Mouse (Mus musculus) embryonic facial prominence, embryonic 11.5 days (tissue): ENCODE data around the gene Trcg1. TPM values are rescaled to one million over a fixed set of nuclear protein-coding genes. Genes with fewer than 3 reads are reported as not detected.
A peak's percentile ranks its signal among the peaks of the same experiment; 100 is the strongest.
"Not testable (repeated sequence)": the region's sequence is repeated elsewhere in the genome, so short reads cannot be mapped to it uniquely, and the experiment has no call there.

Source experiments
- ATAC-seq: fragments of 200-750 bp; cut with Nextera tagmentation; replicated peaks from 2 replicates; pipeline ENCODE4 v1.8.0; 2017; ENCODE audit warnings: low read depth; ENCODE audit not compliant: insufficient number of reproducible peaks, low FRiP score, low TSS enrichment
- DNase-seq: peaks from one replicate; pipeline ENCODE4 v3.0.0-alpha.2; 2015; ENCODE audit warnings: low spot score
- H3K27ac ChIP-seq: fragments of 300-500 bp; sonication (generic); replicated peaks from 2 replicates; pipeline ENCODE4 v1.5.1; 2014; ENCODE audit warnings: mild to moderate bottlenecking, low read depth, low read length, control low read depth
- H3K27me3 ChIP-seq: fragments of 300-500 bp; sonication (generic); 2 replicates; pipeline ENCODE4 v1.6.1; 2014; ENCODE audit warnings: mild to moderate bottlenecking, low read length, moderate library complexity, mixed read lengths; ENCODE audit not compliant: control insufficient read depth, insufficient read depth
- H3K36me3 ChIP-seq: fragments of 300-500 bp; sonication (generic); replicated peaks from 2 replicates; pipeline ENCODE4 v1.6.1; 2014; ENCODE audit warnings: low read depth, mild to moderate bottlenecking, low read length, moderate library complexity, mixed read lengths; ENCODE audit not compliant: control insufficient read depth, insufficient read depth
- H3K4me1 ChIP-seq: fragments of 300-500 bp; sonication (generic); 2 replicates; pipeline ENCODE4 v1.6.1; 2014; ENCODE audit warnings: low read length, mixed read lengths; ENCODE audit not compliant: control insufficient read depth, insufficient read depth
- H3K4me2 ChIP-seq: fragments of 300-500 bp; sonication (generic); 2 replicates; pipeline ENCODE4 v1.6.1; 2014; ENCODE audit warnings: low read depth, mild to moderate bottlenecking, control low read depth, low read length, moderate library complexity
- H3K4me3 ChIP-seq: fragments of 300-500 bp; sonication (generic); 2 replicates; pipeline ENCODE4 v1.5.1; 2014; ENCODE audit warnings: low read depth, low read length, control low read depth
- H3K9ac ChIP-seq: fragments of 300-500 bp; sonication (generic); replicated peaks from 2 replicates; pipeline ENCODE4 v1.6.1; 2014; ENCODE audit warnings: mild to moderate bottlenecking, control low read depth, low read length
- H3K9me3 ChIP-seq: fragments of 300-500 bp; sonication (generic); replicated peaks from 2 replicates; pipeline ENCODE4 v1.6.1; 2016; ENCODE audit warnings: mild to moderate bottlenecking, low read length, inconsistent platforms, mixed read lengths; ENCODE audit not compliant: control insufficient read depth
- WGBS: fragments of 180-500 bp; shearing (Covaris S2); extraction: QIAGEN DNeasy Blood & Tissue Kit; methylation state at CpG from one replicate; pipeline ENCODE4 v1.1.7; 2014; 5-methylcytosine and 5-hydroxymethylcytosine counted together
- polyA plus RNA-seq: library from polyadenylated mRNA; unstranded; fragments of >200 nt; fragmentation: Nextera tagmentation; extraction: Ambion mirVana; gene quantifications from 2 replicates; pipeline ENCODE4 v1.2.1, GENCODE M21; 2014

Trcg1 gene
- polyA plus RNA-seq, 1 experiment from 2014 or later: not detected

DNA sequence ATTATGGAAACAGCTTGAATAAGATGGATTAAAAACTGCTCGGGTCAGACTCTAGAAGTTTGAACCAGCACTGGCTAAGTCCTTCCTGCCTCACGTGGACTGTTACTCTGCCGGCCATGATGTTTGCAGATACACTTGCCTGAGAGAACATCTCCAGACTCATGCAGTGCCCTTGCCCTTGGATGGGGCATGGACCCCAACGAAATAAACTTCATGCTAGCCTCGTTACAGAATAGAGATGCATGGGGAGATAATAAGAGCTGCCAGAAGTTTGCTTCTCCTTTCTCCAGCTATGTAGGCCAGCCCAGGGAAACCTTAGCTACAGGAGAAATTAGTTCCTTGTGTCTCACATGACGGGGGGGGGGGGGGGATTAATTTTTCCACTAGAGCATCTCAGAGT, 21.9 kb upstream of the Trcg1 start:
- 78% methylated on average over 6 of the region's 6 CpGs for WGBS
- no peaks in the 10 kb centered on the region for H3K27me3 ChIP-seq

DNA sequence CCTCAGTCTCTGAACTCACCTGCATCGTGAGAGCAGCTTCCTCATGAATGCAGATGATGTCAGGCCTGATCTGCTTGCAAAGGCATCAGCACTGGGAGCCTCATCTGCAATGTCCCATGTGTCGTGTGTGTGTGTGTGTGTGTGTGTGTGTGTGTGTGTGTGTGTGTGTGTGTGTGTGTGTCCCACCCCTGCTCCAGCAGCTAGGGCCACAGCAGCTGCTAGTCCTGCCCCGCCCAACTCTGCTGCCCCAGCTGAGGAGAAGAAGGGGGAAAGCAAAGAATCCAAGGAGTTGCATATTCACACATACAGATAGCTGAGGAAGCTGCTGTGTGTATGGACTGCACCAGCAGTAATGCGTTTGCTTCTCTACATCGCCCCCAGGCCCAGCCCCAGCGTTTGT, 19.1 kb upstream of the Trcg1 start:
- H3K27me3 ChIP-seq: no peaks in the 10 kb centered on the region
- H3K9ac ChIP-seq: no peak overlapping the region
- no peaks in the 10 kb centered on the region for H3K9me3 ChIP-seq
- no peaks in the 10 kb centered on the region for H3K4me1 ChIP-seq
- DNase-seq (no peak), ATAC-seq (no peak)
- H3K27ac ChIP-seq: no peak overlapping the region
- no peaks in the 10 kb centered on the region for H3K36me3 ChIP-seq
- 74% methylated on average over 6 of the region's 6 CpGs for WGBS
- H3K4me2 ChIP-seq: no peak overlapping the region
- no peak overlapping the region for H3K4me3 ChIP-seq

More for the DNA sequence above, 21.9 kb upstream of the Trcg1 start:
- H3K9ac ChIP-seq: no peak overlapping the region
- no peak overlapping the region for H3K4me2 ChIP-seq
- H3K4me3 ChIP-seq: no peak overlapping the region
- H3K4me1 ChIP-seq: no peaks in the 10 kb centered on the region
- DNase-seq (no peak), ATAC-seq (no peak)
- H3K36me3 ChIP-seq: no peaks in the 10 kb centered on the region
- H3K27ac ChIP-seq: no peak overlapping the region
- no peaks in the 10 kb centered on the region for H3K9me3 ChIP-seq

DNA sequence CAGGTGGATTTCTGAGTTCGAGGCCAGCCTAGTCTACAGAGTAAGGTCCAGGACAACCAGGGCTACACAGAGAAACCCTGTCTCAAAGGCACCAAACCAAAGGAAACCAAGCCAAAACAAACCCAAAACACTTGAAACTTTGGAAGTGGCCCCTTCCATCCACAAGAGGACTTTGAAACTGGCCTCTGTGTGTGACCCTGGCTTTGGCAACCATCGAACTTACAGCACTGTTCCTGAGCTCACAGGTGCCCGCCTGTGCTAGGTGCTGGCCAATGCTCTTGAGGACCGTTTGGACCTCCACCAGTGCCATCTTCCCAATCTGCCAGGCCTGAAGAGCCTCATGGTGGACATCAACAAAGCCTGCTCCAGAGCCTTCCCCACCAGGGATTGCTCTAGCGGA, 17.6 kb upstream of the Trcg1 start:
- no peak for ATAC-seq
- H3K9ac ChIP-seq: no peak overlapping the region
- no peaks in the 10 kb centered on the region for H3K4me1 ChIP-seq
- no peak overlapping the region for H3K4me3 ChIP-seq
- H3K36me3 ChIP-seq: no peaks in the 10 kb centered on the region
- H3K27ac ChIP-seq: no peak overlapping the region
- no peaks in the 10 kb centered on the region for H3K9me3 ChIP-seq
- no peak for DNase-seq
- no peak overlapping the region for H3K4me2 ChIP-seq
- WGBS: 78% methylated on average over 5 of the region's 5 CpGs
- H3K27me3 ChIP-seq: no peaks in the 10 kb centered on the region

DNA sequence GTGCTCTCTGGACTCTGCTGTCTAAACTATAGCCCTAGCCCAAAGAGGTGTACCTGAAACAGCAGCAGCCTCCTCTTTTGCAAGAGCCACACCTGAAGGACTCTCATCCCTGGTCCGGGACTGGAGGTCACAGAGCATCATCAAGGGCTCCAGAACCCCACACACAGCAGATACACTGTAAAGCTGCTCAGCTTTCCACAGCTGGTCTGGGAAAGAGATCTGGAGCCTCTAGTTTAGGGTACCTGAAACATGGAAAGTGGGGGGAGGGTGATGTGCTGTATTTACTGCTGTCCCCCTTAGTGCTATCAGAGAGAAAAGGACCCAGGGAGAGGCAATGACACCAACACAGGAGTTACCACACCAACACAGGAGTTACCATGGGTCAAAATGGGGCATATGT, 16.8 kb upstream of the Trcg1 start:
- Histone ChIP-seq H3K27me3 (no peaks in the 10 kb centered on the region), H3K9me3 (no peaks in the 10 kb centered on the region), H3K9ac (no peak overlapping the region), H3K36me3 (no peaks in the 10 kb centered on the region), H3K4me2 (no peak overlapping the region), H3K4me3 (no peak overlapping the region), H3K27ac (no peak overlapping the region), H3K4me1 (no peaks in the 10 kb centered on the region)
- ATAC-seq: no peak
- DNase-seq: no peak
- WGBS: 81% methylated on average over 1 of the region's 1 CpGs

DNA sequence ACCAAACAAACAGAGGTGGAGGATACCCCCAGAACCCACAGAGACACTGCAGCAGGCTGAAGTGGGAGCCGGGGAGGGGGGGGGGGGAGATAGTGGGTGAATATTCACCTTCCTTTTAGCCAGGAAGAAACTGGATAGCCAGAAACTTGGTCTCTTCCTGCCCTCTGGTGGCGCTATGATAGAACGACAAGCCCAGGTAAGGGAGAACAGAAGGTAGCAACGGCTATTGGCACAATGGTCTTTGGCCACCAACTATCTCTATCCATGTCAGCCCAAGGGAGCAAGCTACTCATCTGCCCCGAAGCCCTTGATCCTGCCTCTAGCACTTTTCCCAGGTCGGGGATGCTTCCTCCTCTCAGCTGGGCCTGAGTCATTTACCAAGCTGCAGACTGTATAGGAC, 16.0 kb upstream of the Trcg1 start:
- Histone ChIP-seq H3K27me3 (no peaks in the 10 kb centered on the region), H3K4me1 (no peaks in the 10 kb centered on the region), H3K4me2 (no peak overlapping the region), H3K9me3 (no peaks in the 10 kb centered on the region), H3K27ac (no peak overlapping the region), H3K36me3 (no peaks in the 10 kb centered on the region), H3K9ac (no peak overlapping the region), H3K4me3 (no peak overlapping the region)
- 22% methylated on average over 6 of the region's 6 CpGs for WGBS
- DNase-seq (peak; percentile 71), ATAC-seq (no peak)

DNA sequence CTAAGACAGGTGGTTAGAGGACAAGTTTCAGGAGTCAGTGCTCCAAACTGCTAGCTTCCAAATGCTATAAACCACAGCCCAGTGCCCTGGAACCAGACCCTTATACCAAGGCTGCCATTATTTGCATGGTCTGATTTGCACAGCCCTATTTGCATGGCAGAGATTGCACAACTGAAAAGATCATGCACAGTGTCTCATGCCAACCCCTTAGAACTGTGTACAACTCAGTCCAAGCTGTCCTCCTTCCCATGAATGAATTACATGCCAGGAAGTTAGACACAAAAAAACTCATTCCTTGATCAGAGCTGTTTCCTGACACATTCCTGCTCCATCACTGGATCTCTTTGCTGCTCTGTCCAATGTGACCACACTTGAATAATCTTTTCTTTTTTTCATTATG, 13.0 kb upstream of the Trcg1 start:
- no peaks in the 10 kb centered on the region for H3K9me3 ChIP-seq
- ATAC-seq: no peak
- H3K9ac ChIP-seq: no peak overlapping the region
- H3K27me3 ChIP-seq: no peaks in the 10 kb centered on the region
- no peaks in the 10 kb centered on the region for H3K36me3 ChIP-seq
- H3K4me2 ChIP-seq: no peak overlapping the region
- no peak overlapping the region for H3K4me3 ChIP-seq
- H3K27ac ChIP-seq: no peak overlapping the region
- DNase-seq: no peak
- H3K4me1 ChIP-seq: no peaks in the 10 kb centered on the region

DNA sequence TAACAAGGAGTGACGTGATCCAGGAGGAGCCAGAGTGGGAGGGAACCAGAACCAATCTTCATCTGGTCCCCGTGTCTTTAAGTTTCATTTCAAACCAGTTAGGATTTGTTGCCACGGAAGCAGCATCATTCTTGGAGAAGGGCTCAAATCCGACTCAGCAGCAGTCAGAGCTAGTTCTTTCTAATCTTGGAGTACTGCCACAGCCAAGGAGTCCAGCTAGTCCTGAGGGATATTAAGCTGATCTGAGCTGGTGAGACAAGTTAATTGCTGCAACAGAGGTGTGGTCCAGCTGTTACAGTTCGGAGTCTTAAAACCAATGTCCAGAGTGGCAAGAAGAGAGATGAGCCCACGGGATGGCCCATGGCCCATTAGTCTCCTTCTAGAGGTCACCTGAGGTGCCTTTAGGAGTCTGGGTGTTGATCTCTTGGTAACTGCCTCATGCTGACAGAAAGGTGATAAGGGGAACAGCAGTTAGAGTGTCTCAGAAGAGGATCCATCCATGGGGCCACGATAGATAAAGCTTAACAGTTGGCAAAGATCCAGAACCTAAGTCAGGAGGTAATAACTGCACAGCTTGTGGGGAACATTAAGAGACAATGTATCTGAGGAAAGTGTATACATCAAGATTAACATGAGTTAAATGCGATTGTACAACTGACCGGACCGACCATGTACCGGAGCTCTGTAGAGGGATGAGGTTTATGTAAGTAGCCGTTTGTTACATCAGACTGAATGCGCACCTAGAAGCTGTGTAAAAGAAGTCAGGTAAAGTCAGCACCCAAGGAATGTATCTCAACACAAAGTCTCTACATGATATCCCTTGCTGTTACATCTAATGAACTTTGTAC, 10.4 kb upstream of the Trcg1 start:
- no peak for DNase-seq
- WGBS: 86% methylated on average over 13 of the region's 13 CpGs
- Histone ChIP-seq H3K4me3 (no peak overlapping the region), H3K9me3 (no peaks in the 10 kb centered on the region), H3K4me1 (no peaks in the 10 kb centered on the region), H3K27ac (no peak overlapping the region), H3K4me2 (no peak overlapping the region), H3K27me3 (no peaks in the 10 kb centered on the region), H3K9ac (no peak overlapping the region), H3K36me3 (no peaks in the 10 kb centered on the region)
- no peak for ATAC-seq

DNA sequence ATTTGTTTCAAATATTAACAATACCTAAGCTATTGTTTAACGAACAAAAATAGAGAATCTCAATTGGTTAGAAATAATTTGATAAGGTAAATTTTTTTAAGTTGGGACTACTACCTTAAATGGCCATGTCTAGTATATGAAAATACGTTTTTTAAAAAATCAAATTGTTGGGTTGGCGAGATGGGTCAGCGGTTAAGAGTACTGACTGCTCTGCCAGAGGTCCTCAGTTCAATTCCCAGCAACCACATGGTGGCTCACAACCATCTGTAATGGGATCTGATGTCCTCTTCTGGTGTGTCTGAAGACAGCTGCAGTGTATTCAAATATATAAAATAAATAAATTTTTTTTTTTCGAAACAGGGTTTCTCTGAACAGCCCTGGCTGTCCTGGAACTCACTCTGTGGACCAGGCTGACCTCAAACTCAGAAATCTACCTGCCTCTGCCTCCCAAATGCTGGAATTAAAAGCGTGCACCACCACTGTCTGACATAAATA, 9.7 kb upstream of the Trcg1 start:
- WGBS: 84% methylated on average over 6 of the region's 6 CpGs
- not testable (repeated sequence) for ATAC-seq, H3K36me3 ChIP-seq, H3K9ac ChIP-seq, H3K4me2 ChIP-seq, DNase-seq, H3K27ac ChIP-seq, H3K4me1 ChIP-seq, H3K4me3 ChIP-seq, H3K9me3 ChIP-seq, H3K27me3 ChIP-seq
